ENCODE assay signal across 8 mouse cellular contexts in genomic region chr7:12978931-12979722, GRCm38 (mm10). TPM values are rescaled to one million over a fixed set of nuclear protein-coding genes. Genes with fewer than 3 reads are reported as not detected.
DNase-seq lines count a peak whose midpoint lies in the region; ATAC-seq and TF ChIP-seq lines count a peak whose summit lies in the region.

No protein-coding gene starts in this region.

- peak overlapping the region; percentile 88 for H3K27ac ChIP-seq in thymus, adult 2 months (ENCODE audit: control insufficient read depth, insufficient read depth, low read length)
- peak overlapping the region; percentile 98; the same call in 1 of the 2 replicates for H3K27ac ChIP-seq in limb, embryonic 15.5 days

- H3K36me3 ChIP-seq in thymus, adult 2 months (ENCODE audit: control insufficient read depth, insufficient read depth, low read length), result no peaks in the 10 kb centered on the region
- peaks cover 8% of the 10 kb centered on the region for H3K36me3 ChIP-seq in limb, embryonic 15.5 days

- no peak for TF ChIP-seq CTCF in thymus, adult 2 months (IDR thresholded peaks at IDR 0.05; ENCODE audit: borderline replicate concordance, control insufficient read depth, extremely low read depth, insufficient read depth, low read length, poor library complexity)

- DNase-seq in adrenal gland, adult 2 months, result peak; percentile 39
- DNase-seq in adrenal gland, postnatal 10 days, result no peak
- no peak for DNase-seq in thymus, adult 2 months
- DNase-seq in thymus, postnatal 0 days (ENCODE audit: low spot score), result no peak
- peak; percentile 35 for DNase-seq in thymus, postnatal 4 days
- DNase-seq in right cerebral cortex, postnatal 25 days, result no peak
- DNase-seq in frontal cortex, postnatal 36 days (ENCODE audit: low spot score in 2 of 2), result no peak

- no peaks in the 10 kb centered on the region for H3K27me3 ChIP-seq in thymus, adult 2 months (ENCODE audit: control insufficient read depth, insufficient read depth, low read length)
- no peaks in the 10 kb centered on the region for H3K27me3 ChIP-seq in limb, embryonic 15.5 days

- peak overlapping the region; percentile 75 for H3K4me2 ChIP-seq in limb, embryonic 15.5 days

- no peak overlapping the region for H3K4me3 ChIP-seq in thymus, adult 2 months (ENCODE audit: control insufficient read depth, insufficient read depth, low read length)
- H3K4me3 ChIP-seq in limb, embryonic 15.5 days, result 0 out of 2 replicates have a peak overlapping the region, but pooled peaks have one; percentile 64

- no peak for TF ChIP-seq POLR2A in thymus, adult 2 months (IDR thresholded peaks at IDR 0.05; ENCODE audit: control insufficient read depth, extremely low read depth, insufficient read depth, low read length, poor library complexity)

- ATAC-seq in limb, embryonic 15.5 days (ENCODE audit: insufficient number of reproducible peaks, low FRiP score, low TSS enrichment, low read depth), result no peak

- H3K9me3 ChIP-seq in limb, embryonic 15.5 days, result no peaks in the 10 kb centered on the region

- 78% methylated on average over 18 of the region's 18 CpGs for WGBS in thymus, adult 2 months
- WGBS in limb, embryonic 15.5 days, result 79% methylated on average over 18 of the region's 18 CpGs

- no peak overlapping the region for H3K9ac ChIP-seq in limb, embryonic 15.5 days

- peaks cover 16% of the 10 kb centered on the region for H3K4me1 ChIP-seq in thymus, adult 2 months (replicated peaks; ENCODE audit: control insufficient read depth, insufficient read depth, low read length)
- peaks cover 16% of the 10 kb centered on the region for H3K4me1 ChIP-seq in limb, embryonic 15.5 days

RNA-seq across cellular contexts. Expression of gene Zfp446, which starts 1.5 kb away (rescaled TPM):
- 1 to 10 TPM; 5.2 to 7.0 TPM for total RNA-seq in adrenal gland, adult 2 months (2021)
- 6.8 and 8.1 TPM in 2 replicates for polyA plus RNA-seq in adrenal gland, adult 2 months (2012; rRNA removed)
- 1 to 10 TPM; 5.4 to 5.9 TPM for total RNA-seq in adrenal gland, postnatal 10 days (2021)
- polyA plus RNA-seq in thymus, adult 2 months (2012; rRNA removed), result 10.8 and 11.4 TPM in 2 replicates
- polyA plus RNA-seq in thymus, postnatal 0 days (2015; fragmentation: Nextera tagmentation; extraction: Ambion mirVana), result 5.7 and 5.8 TPM in 2 replicates
- 7.4 and 7.8 TPM in 2 replicates for polyA plus RNA-seq in limb, embryonic 15.5 days (2015; fragmentation: Nextera tagmentation; extraction: Ambion mirVana)

RNA-seq across cellular contexts. Expression of gene Zfp324, which starts 13.5 kb away (rescaled TPM):
- 10 to 100 TPM; 10.0 to 11.1 TPM for total RNA-seq in adrenal gland, adult 2 months (2021)
- polyA plus RNA-seq in adrenal gland, adult 2 months (2012; rRNA removed), result 9.4 and 9.7 TPM in 2 replicates
- 10 to 100 TPM in 1 of 2 experiments, 1 to 10 TPM in 1; 7.3 to 10.6 TPM for total RNA-seq in adrenal gland, postnatal 10 days (2021)
- polyA plus RNA-seq in thymus, adult 2 months (2012; rRNA removed), result 8.7 and 9.3 TPM in 2 replicates
- polyA plus RNA-seq in thymus, postnatal 0 days (2015; fragmentation: Nextera tagmentation; extraction: Ambion mirVana), result 4.9 and 5.0 TPM in 2 replicates
- 13.3 and 13.5 TPM in 2 replicates for polyA plus RNA-seq in limb, embryonic 15.5 days (2015; fragmentation: Nextera tagmentation; extraction: Ambion mirVana)

RNA-seq across cellular contexts. Expression of gene Slc27a5, which starts 18.9 kb away (rescaled TPM):
- total RNA-seq in adrenal gland, adult 2 months (2021), result 1 to 10 TPM in 1 of 2 experiments, not detected in 1; 1.5 TPM
- 0.38 TPM in 1 of 2 replicates, not detected in the other for polyA plus RNA-seq in adrenal gland, adult 2 months (2012; rRNA removed)
- 10 to 100 TPM; 24.2 to 50.8 TPM for total RNA-seq in adrenal gland, postnatal 10 days (2021)
- 0.89 and 3.0 TPM in 2 replicates for polyA plus RNA-seq in thymus, adult 2 months (2012; rRNA removed)
- 0.06 and 0.08 TPM in 2 replicates for polyA plus RNA-seq in thymus, postnatal 0 days (2015; fragmentation: Nextera tagmentation; extraction: Ambion mirVana)
- polyA plus RNA-seq in limb, embryonic 15.5 days (2015; fragmentation: Nextera tagmentation; extraction: Ambion mirVana), result 0.07 and 0.20 TPM in 2 replicates

RNA-seq across cellular contexts. Expression of gene Trim28, which starts 19.8 kb away (rescaled TPM):
- total RNA-seq in adrenal gland, adult 2 months (2021), result 100 to 1,000 TPM; 212 to 228 TPM
- polyA plus RNA-seq in adrenal gland, adult 2 months (2012; rRNA removed), result 173 and 261 TPM in 2 replicates
- total RNA-seq in adrenal gland, postnatal 10 days (2021), result 100 to 1,000 TPM; 218 to 247 TPM
- 902 and 905 TPM in 2 replicates for polyA plus RNA-seq in thymus, adult 2 months (2012; rRNA removed)
- 236 and 274 TPM in 2 replicates for polyA plus RNA-seq in thymus, postnatal 0 days (2015; fragmentation: Nextera tagmentation; extraction: Ambion mirVana)
- polyA plus RNA-seq in limb, embryonic 15.5 days (2015; fragmentation: Nextera tagmentation; extraction: Ambion mirVana), result 189 and 243 TPM in 2 replicates

RNA-seq across cellular contexts. Expression of gene Zbtb45, which starts 30.7 kb away (rescaled TPM):
- total RNA-seq in adrenal gland, adult 2 months (2021), result 10 to 100 TPM; 10.7 to 15.5 TPM
- polyA plus RNA-seq in adrenal gland, adult 2 months (2012; rRNA removed), result 53.7 and 59.9 TPM in 2 replicates
- total RNA-seq in adrenal gland, postnatal 10 days (2021), result 10 to 100 TPM; 11.3 to 13.6 TPM
- polyA plus RNA-seq in thymus, adult 2 months (2012; rRNA removed), result 78.8 and 127 TPM in 2 replicates
- 27.8 and 30.8 TPM in 2 replicates for polyA plus RNA-seq in thymus, postnatal 0 days (2015; fragmentation: Nextera tagmentation; extraction: Ambion mirVana)
- 23.7 and 25.2 TPM in 2 replicates for polyA plus RNA-seq in limb, embryonic 15.5 days (2015; fragmentation: Nextera tagmentation; extraction: Ambion mirVana)

Comparison
In these comparisons a context has a peak if more than half of its experiments do, and no peak if none do; other contexts are left out.
1. DNase-seq: peak in adrenal gland, adult 2 months (single experiment) and thymus, postnatal 4 days (single experiment); none in adrenal gland, postnatal 10 days (single experiment), thymus, adult 2 months (single experiment), thymus, postnatal 0 days (single experiment), right cerebral cortex, postnatal 25 days (single experiment) and frontal cortex, postnatal 36 days (0 of 2).